Mouse (Mus musculus): ENCODE data around the gene Zbtb42. TPM values are rescaled to one million over a fixed set of nuclear protein-coding genes. Genes with fewer than 3 reads are reported as not detected.

Gene Zbtb42
- polyA plus RNA-seq, 1 experiment from 2014 or later = 1.0 TPM

- WGBS (ENCODE audit: insufficient replicate concordance) = 95% methylated on average over 11 of the region's 12 CpGs
- H3K9me3 ChIP-seq (replicated peaks) = no peaks in the 10 kb centered on the region
- no peak overlapping the region for H3K27ac ChIP-seq
- no peaks in the 10 kb centered on the region for H3K27me3 ChIP-seq (replicated peaks)
- no peak for ATAC-seq
- no peak overlapping the region for H3K9ac ChIP-seq
- peaks cover 51% of the 10 kb centered on the region for H3K4me1 ChIP-seq
- H3K36me3 ChIP-seq = peaks cover 100% of the 10 kb centered on the region
- H3K4me2 ChIP-seq = no peak overlapping the region
- no peak overlapping the region for H3K4me3 ChIP-seq
Measured at GRCm38 (mm10) chr12:112663716-112664115, 14.9 kb upstream of the Zbtb42 start.

DNA sequence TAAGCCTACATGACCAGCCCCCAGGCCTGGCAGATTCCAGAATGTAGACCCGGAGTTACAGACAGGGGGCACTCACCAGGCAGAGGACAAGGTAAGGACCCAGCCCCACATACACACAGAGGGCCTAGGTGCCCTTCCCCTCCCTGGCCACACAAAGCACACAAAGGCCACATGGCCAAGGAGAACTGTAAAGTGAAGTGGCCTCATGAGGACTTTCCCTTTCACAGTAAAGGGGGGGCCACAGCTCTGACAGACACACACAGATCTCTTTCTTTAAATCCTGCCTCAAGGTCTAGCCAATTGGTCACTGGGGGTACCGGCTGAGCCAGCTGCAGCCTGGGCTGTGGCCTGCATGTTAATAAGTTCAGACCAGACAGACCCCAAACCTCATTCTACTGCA lies 14.5 kb upstream of the Zbtb42 start:
- no peak overlapping the region for H3K9ac ChIP-seq
- 79% methylated on average over 2 of the region's 2 CpGs for WGBS (ENCODE audit: insufficient replicate concordance)
- peaks cover 51% of the 10 kb centered on the region for H3K4me1 ChIP-seq
- no peaks in the 10 kb centered on the region for H3K27me3 ChIP-seq (replicated peaks)
- no peaks in the 10 kb centered on the region for H3K9me3 ChIP-seq (replicated peaks)
- peaks cover 100% of the 10 kb centered on the region for H3K36me3 ChIP-seq
- ATAC-seq = no peak
- no peak overlapping the region for H3K4me3 ChIP-seq
- no peak overlapping the region for H3K4me2 ChIP-seq
- no peak overlapping the region for H3K27ac ChIP-seq

GRCm38 (mm10) chr12:112664656-112665055 lies 14.0 kb upstream of the Zbtb42 start:
- Histone ChIP-seq H3K36me3 (peaks cover 100% of the 10 kb centered on the region), H3K27ac (no peak overlapping the region), H3K4me1 (peaks cover 55% of the 10 kb centered on the region), H3K27me3 (replicated peaks) (no peaks in the 10 kb centered on the region), H3K4me3 (no peak overlapping the region), H3K9me3 (replicated peaks) (no peaks in the 10 kb centered on the region), H3K9ac (no peak overlapping the region), H3K4me2 (no peak overlapping the region)
- ATAC-seq = no peak
- WGBS (ENCODE audit: insufficient replicate concordance) = 76% methylated on average over 5 of the region's 5 CpGs

DNA sequence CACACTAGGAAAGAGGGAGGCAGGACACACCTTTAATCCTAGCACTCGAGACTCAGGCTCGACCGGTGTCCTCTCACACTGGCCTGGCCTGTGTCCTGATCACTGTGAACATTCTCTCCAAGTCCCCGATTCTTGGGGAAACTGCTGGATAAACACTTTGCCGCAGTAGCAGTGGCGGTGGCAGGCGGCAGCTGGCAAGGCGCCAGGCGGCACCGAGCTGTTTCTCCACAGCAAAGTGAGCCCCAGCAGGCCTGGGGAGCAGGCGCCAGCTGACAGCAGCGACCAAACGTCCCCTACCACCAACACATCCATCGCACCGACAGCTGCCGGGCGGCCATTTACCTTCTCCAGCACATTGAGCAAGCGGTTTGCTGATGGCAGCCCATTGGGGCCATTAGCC lies 13.2 kb upstream of the Zbtb42 start:
- no peaks in the 10 kb centered on the region for H3K9me3 ChIP-seq (replicated peaks)
- peaks cover 100% of the 10 kb centered on the region for H3K36me3 ChIP-seq
- H3K4me1 ChIP-seq = peaks cover 57% of the 10 kb centered on the region
- no peak overlapping the region for H3K4me3 ChIP-seq
- no peak overlapping the region for H3K4me2 ChIP-seq
- H3K9ac ChIP-seq = no peak overlapping the region
- H3K27ac ChIP-seq = no peak overlapping the region
- 76% methylated on average over 18 of the region's 18 CpGs for WGBS (ENCODE audit: insufficient replicate concordance)
- ATAC-seq = no peak
- H3K27me3 ChIP-seq (replicated peaks) = no peaks in the 10 kb centered on the region

DNA sequence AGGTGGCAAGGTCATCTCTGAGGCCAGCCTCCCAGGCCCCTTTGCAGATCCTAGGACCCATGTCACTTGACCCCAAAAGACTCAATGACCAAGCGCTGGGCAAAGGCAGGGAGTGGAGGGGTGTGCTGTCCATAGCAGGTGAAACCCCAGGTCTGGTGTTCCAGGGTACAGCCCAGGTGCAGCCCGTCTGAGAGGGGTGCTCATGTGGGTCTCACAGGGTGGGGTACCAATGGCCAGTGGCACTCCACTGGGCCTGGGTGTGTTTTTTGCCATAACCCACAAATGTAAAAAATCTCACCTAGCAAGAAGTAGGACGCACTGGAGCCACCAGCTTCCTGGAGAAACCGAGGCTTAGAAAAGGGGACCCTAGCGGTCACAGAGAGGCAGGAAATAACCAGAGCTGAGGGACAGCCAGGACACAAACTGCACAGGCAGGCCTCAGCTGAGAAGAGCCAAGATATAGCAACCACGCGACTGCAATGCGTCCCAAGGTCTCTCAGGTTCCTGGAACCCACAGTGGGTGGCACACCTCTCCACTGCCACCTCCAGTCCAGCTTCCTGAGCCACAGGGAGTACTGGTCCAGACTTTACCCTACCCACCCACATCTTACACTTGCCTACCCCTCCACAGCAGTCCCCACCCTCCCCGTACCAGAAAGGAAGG lies 12.6 kb upstream of the Zbtb42 start:
- Histone ChIP-seq H3K9ac (no peak overlapping the region), H3K36me3 (peaks cover 100% of the 10 kb centered on the region)
- WGBS (ENCODE audit: insufficient replicate concordance) = 85% methylated on average over 9 of the region's 9 CpGs

GRCm38 (mm10) chr12:112667619-112668297 lies 10.9 kb upstream of the Zbtb42 start:
- H3K27me3 ChIP-seq (replicated peaks) = no peaks in the 10 kb centered on the region
- H3K9me3 ChIP-seq (replicated peaks) = no peaks in the 10 kb centered on the region
- no peak for ATAC-seq
- 65% methylated on average over 10 of the region's 10 CpGs for WGBS (ENCODE audit: insufficient replicate concordance)
- H3K4me2 ChIP-seq = no peak overlapping the region
- no peak overlapping the region for H3K9ac ChIP-seq
- peak overlapping the region; percentile 20; the same call in 1 of the 2 replicates for H3K27ac ChIP-seq
- peaks cover 64% of the 10 kb centered on the region for H3K4me1 ChIP-seq
- H3K4me3 ChIP-seq = no peak overlapping the region
- peaks cover 91% of the 10 kb centered on the region for H3K36me3 ChIP-seq

More for the DNA sequence above, 12.6 kb upstream of the Zbtb42 start:
- H3K27me3 ChIP-seq (replicated peaks) = no peaks in the 10 kb centered on the region
- H3K4me3 ChIP-seq = no peak overlapping the region
- 0 out of 2 replicates have a peak overlapping the region, but pooled peaks have one; percentile 30 for H3K27ac ChIP-seq
- no peak overlapping the region for H3K4me2 ChIP-seq
- H3K9me3 ChIP-seq (replicated peaks) = no peaks in the 10 kb centered on the region
- H3K4me1 ChIP-seq = peaks cover 57% of the 10 kb centered on the region
- ATAC-seq = no peak

DNA sequence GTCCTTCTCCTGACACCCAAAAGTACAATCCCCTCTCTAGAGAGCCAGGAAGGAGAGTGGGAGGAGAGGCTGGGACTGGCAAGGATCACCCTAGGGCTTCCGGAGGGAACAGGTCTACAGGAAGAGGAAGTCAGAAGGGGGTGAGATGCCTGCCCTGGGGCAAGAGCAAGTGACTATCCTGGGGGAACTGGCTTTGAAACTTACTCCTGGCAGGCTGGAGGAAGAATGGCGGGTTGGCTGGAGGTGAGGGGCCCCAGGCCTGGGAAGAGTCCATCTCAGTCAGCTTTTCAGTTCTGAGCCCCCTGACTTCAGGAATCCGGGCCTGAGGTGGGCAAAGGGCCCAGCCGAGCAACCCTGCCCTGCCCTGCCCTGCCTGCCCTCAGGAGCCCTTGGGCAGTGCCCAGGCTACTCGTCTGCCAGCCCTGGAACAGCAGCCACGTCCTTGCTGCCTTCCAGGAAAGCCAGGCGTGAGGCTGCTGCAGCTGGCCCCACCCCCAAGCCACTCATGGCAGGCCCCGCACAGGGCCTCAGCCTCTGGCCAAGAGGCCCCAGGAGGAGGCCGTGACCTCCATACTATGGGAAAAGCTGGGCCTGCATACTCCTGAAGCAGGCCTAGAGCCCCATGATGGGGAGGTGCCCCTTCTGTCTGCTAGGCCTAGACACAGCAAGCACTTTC lies 7.8 kb upstream of the Zbtb42 start:
- WGBS (ENCODE audit: insufficient replicate concordance) = 52% methylated on average over 9 of the region's 9 CpGs
- Histone ChIP-seq H3K27ac (no peak overlapping the region), H3K36me3 (peaks cover 60% of the 10 kb centered on the region), H3K9ac (peak overlapping the region; percentile 17), H3K27me3 (replicated peaks) (peaks cover under 1% of the 10 kb centered on the region; the same call in 1 of the 2 replicates), H3K4me3 (no peak overlapping the region; the same call in 1 of the 2 replicates), H3K4me1 (peaks cover 76% of the 10 kb centered on the region), H3K4me2 (peak overlapping the region; percentile 98; the same call in 1 of the 2 replicates), H3K9me3 (replicated peaks) (no peaks in the 10 kb centered on the region)
- ATAC-seq = no peak

GRCm38 (mm10) chr12:112671891-112672290 lies 6.7 kb upstream of the Zbtb42 start:
- peak overlapping the region; percentile 98 for H3K4me2 ChIP-seq
- 76% methylated on average over 7 of the region's 7 CpGs for WGBS (ENCODE audit: insufficient replicate concordance)
- peaks cover 11% of the 10 kb centered on the region for H3K27me3 ChIP-seq (replicated peaks)

DNA sequence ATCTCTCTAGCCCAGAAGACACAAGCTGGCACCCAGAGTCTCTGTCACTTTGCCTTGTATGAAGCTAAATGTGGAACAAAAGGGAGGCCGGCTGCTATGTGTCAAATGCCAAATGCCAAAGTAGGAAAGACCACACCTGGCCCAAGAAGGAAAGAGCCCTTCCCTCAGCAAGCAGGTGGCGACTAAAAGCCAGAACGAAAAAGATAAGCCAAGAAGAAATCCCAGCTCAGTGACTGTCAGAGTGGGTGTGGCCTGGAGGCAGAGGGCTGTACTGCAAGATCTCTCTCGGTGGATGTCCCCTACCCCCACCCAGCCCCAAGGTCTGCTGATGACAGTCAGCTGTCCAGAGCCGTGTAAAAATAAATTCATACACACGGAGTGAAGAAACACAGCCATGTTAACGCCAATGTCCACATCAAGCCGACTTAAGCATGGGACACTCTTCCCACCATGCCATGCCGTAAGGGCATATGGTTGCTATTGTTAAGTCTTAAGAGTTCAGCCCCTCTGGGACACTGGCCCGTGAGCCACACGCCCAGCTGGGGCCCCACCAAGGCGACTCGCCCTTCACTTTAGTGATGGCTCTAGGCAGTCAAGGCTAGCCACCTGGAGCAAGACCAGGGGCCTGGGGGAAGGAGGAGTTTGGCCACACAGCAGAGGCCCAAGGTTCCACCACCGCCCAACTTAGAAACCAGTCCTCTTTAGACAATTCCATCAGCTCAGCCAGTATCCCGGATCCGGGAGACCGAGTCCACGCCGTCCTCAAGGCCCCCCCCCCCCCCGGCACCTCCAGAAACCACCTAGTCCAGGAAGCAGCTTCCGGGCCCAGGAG lies 5.7 kb upstream of the Zbtb42 start:
- Histone ChIP-seq H3K27me3 (replicated peaks) (peaks cover 21% of the 10 kb centered on the region), H3K36me3 (peaks cover 39% of the 10 kb centered on the region), H3K4me3 (peak overlapping the region; percentile 90), H3K9me3 (replicated peaks) (no peaks in the 10 kb centered on the region), H3K9ac (peak overlapping the region; percentile 94), H3K27ac (peak overlapping the region; percentile 87), H3K4me2 (peak overlapping the region; percentile 98), H3K4me1 (peaks cover 63% of the 10 kb centered on the region)
- 6% methylated on average over 21 of the region's 21 CpGs for WGBS (ENCODE audit: insufficient replicate concordance)
- peak; percentile 20; the same call in 1 of the 2 replicates for ATAC-seq

More at GRCm38 (mm10) chr12:112671891-112672290, 6.7 kb upstream of the Zbtb42 start:
- ATAC-seq = no peak
- H3K4me1 ChIP-seq = peaks cover 66% of the 10 kb centered on the region
- H3K36me3 ChIP-seq = peaks cover 50% of the 10 kb centered on the region
- H3K4me3 ChIP-seq = no peak overlapping the region
- no peak overlapping the region for H3K27ac ChIP-seq
- H3K9me3 ChIP-seq (replicated peaks) = no peaks in the 10 kb centered on the region
- no peak overlapping the region for H3K9ac ChIP-seq

- H3K9ac ChIP-seq = peak overlapping the region; percentile 94
- H3K9me3 ChIP-seq (replicated peaks) = no peaks in the 10 kb centered on the region
- peaks cover 28% of the 10 kb centered on the region for H3K27me3 ChIP-seq (replicated peaks)
- H3K4me3 ChIP-seq = peak overlapping the region; percentile 90
- H3K4me2 ChIP-seq = peak overlapping the region; percentile 98
- under 1% methylated on average over 55 of the region's 68 CpGs for WGBS (ENCODE audit: insufficient replicate concordance)
- peaks cover 65% of the 10 kb centered on the region for H3K4me1 ChIP-seq
- H3K27ac ChIP-seq = peak overlapping the region; percentile 87
- ATAC-seq = peak; percentile 11; the same call in 1 of the 2 replicates
- peaks cover 32% of the 10 kb centered on the region for H3K36me3 ChIP-seq
Measured at GRCm38 (mm10) chr12:112673576-112674091, 5.0 kb upstream of the Zbtb42 start.
